21 mouse cellular contexts compared by ENCODE assay signal in the genomic region with DNA sequence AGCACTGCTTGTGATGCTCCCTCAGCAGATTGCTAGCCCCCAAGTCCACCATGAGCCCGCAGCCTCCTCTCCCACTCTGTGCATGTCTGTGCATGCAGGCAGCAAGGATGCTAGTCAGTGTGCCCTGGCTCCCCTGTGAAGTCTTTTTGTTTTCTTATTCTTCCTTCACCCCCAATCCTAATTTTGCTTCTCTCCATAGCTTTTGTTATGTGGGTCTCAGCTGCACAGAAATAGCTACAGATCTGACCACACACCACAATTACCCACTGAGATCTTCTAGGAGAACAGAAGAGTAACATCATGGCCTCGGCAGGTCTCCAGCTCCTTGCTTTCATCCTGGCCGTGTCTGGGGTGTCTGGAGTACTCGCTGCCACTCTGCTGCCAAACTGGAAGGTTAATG. TPM values are rescaled to one million over a fixed set of nuclear protein-coding genes. Genes with fewer than 3 reads are reported as not detected.
"Had no signal": no experiment of that assay in that cellular context is flagged by ENCODE, and none has a peak within 500 bp of the region (broad histone marks: within the 10 kb centered on the region; RNA-seq: fewer than 3 reads in every experiment).

Gene Cldn20, plus strand, starts transcription at position 301 of the 400 bp plus-strand sequence.

- H3K36me3 ChIP-seq: neural tube, embryonic 13.5 days; neural tube, embryonic 15.5 days; stomach, embryonic 15.5 days had no signal

- H3K9ac ChIP-seq: neural tube, embryonic 12.5 days; neural tube, embryonic 13.5 days; neural tube, embryonic 15.5 days; stomach, embryonic 15.5 days had no signal

- DNase-seq: retina, postnatal 1 day; right cerebral cortex, adult 18-20 months; right cerebral cortex, postnatal 14 days; right cerebral cortex, postnatal 25 days; right cerebral cortex, postnatal 4 days; thymus, adult 18-20 months; thymus, adult 2 months; thymus, postnatal 14 days; thymus, postnatal 25 days; thymus, postnatal 36 days; thymus, postnatal 4 days had no signal

- H3K27ac ChIP-seq: neural tube, embryonic 12.5 days; neural tube, embryonic 13.5 days; neural tube, embryonic 15.5 days; stomach, embryonic 15.5 days; stomach, postnatal 0 days had no signal

- H3K9me3 ChIP-seq: neural tube, embryonic 12.5 days; neural tube, embryonic 13.5 days; neural tube, embryonic 15.5 days; stomach, embryonic 15.5 days had no signal

- H3K4me3 ChIP-seq: neural tube, embryonic 12.5 days; neural tube, embryonic 13.5 days; neural tube, embryonic 15.5 days; stomach, embryonic 15.5 days had no signal

- H3K27me3 ChIP-seq: neural tube, embryonic 12.5 days; neural tube, embryonic 13.5 days; neural tube, embryonic 15.5 days; stomach, embryonic 15.5 days had no signal

- H3K4me2 ChIP-seq: neural tube, embryonic 12.5 days; neural tube, embryonic 13.5 days; neural tube, embryonic 15.5 days; stomach, embryonic 15.5 days had no signal

- H3K4me1 ChIP-seq: neural tube, embryonic 12.5 days; neural tube, embryonic 15.5 days; stomach, embryonic 15.5 days had no signal

RNA-seq across cellular contexts. Expression of gene Cldn20, which starts in this region (rescaled TPM):
- polyA plus RNA-seq: neural tube, embryonic 12.5 days; neural tube, embryonic 13.5 days; neural tube, embryonic 14.5 days; neural tube, embryonic 15.5 days; spleen, adult 2 months; stomach, embryonic 16.5 days; stomach, postnatal 0 days; testis, adult 2 months; thymus, adult 2 months; thymus, postnatal 0 days had no signal
